Mouse (Mus musculus) ES-Bruce4 (cell line): Measurements from ENCODE around the gene Unc45a. TPM values are rescaled to one million over a fixed set of nuclear protein-coding genes. Genes with fewer than 3 reads are reported as not detected.

Source experiments
- H3K27ac ChIP-seq: 2 replicates; pipeline ENCODE4 v1.5.1; 2012; ENCODE audit warnings: low read length, inconsistent platforms; ENCODE audit not compliant: insufficient read depth
- H3K27me3 ChIP-seq: 2 replicates; pipeline ENCODE4 v1.6.1; 2012; ENCODE audit warnings: mild to moderate bottlenecking, low read length, inconsistent platforms; ENCODE audit not compliant: control insufficient read depth, poor library complexity, insufficient read depth, severe bottlenecking
- H3K36me3 ChIP-seq: 2 replicates; pipeline ENCODE4 v1.6.1; 2012; ENCODE audit warnings: inconsistent platforms, mild to moderate bottlenecking, low read length, moderate library complexity; ENCODE audit not compliant: control insufficient read depth, poor library complexity, insufficient read depth, severe bottlenecking
- H3K4me1 ChIP-seq: one replicate; pipeline ENCODE4 v1.8.1; 2011; ENCODE audit warnings: low read length; ENCODE audit not compliant: control insufficient read depth, insufficient read depth
- H3K4me3 ChIP-seq: 2 replicates; pipeline ENCODE4 v1.5.1; 2011; ENCODE audit warnings: low read depth, mild to moderate bottlenecking, low read length
- H3K9ac ChIP-seq: 2 replicates; pipeline ENCODE4 v1.6.1; 2012; ENCODE audit warnings: low read depth, mild to moderate bottlenecking, inconsistent platforms; ENCODE audit not compliant: poor library complexity, severe bottlenecking
- H3K9me3 ChIP-seq: replicated peaks from 2 replicates; pipeline ENCODE4 v1.6.1; 2012; ENCODE audit warnings: mild to moderate bottlenecking, low read length, inconsistent platforms; ENCODE audit not compliant: control insufficient read depth, poor library complexity, insufficient read depth, severe bottlenecking
- CTCF ChIP-seq: IDR thresholded peaks from one replicate; pipeline ENCODE4 v1.8.1; 2011; ENCODE audit warnings: low read depth, low read length
- EP300 ChIP-seq: IDR thresholded peaks from 2 replicates; pipeline ENCODE4 v1.6.1; 2011; ENCODE audit warnings: low read depth, low read length; ENCODE audit not compliant: insufficient read depth
- POLR2A ChIP-seq: IDR thresholded peaks from one replicate; pipeline ENCODE4 v1.8.1; 2011; ENCODE audit warnings: low read length; ENCODE audit not compliant: insufficient read depth
- polyA plus RNA-seq: library from polyadenylated mRNA; stranded (reverse); fragments of >200 nt; gene quantifications from 2 replicates; pipeline ENCODE4 v1.2.4, GENCODE M21; 2011; ENCODE audit warnings: low read depth; ENCODE audit not compliant: missing spikeins, insufficient read depth, insufficient read length

The Unc45a gene
- polyA plus RNA-seq, 1 experiment = 24.0 TPM

GRCm38 (mm10) chr7:80358039-80358438 lies 17.2 kb upstream of the Unc45a start:
- H3K4me3 ChIP-seq = no peak overlapping the region
- H3K9me3 ChIP-seq = no peaks in the 10 kb centered on the region
- H3K9ac ChIP-seq = no peak overlapping the region
- H3K27me3 ChIP-seq = no peaks in the 10 kb centered on the region
- H3K36me3 ChIP-seq = no peaks in the 10 kb centered on the region
- H3K4me1 ChIP-seq = no peaks in the 10 kb centered on the region
- H3K27ac ChIP-seq = no peak overlapping the region
- no peak for TF ChIP-seq POLR2A
- no peak for TF ChIP-seq CTCF
- TF ChIP-seq EP300 = no peak

- no peaks in the 10 kb centered on the region for H3K36me3 ChIP-seq
These were observed 16.4 kb upstream of the Unc45a start for GRCm38 (mm10) chr7:80357156-80357555.

GRCm38 (mm10) chr7:80356351-80356750 lies 15.5 kb upstream of the Unc45a start:
- H3K27ac ChIP-seq = no peak overlapping the region
- H3K4me3 ChIP-seq = no peak overlapping the region
- H3K9ac ChIP-seq = no peak overlapping the region
- H3K4me1 ChIP-seq = no peaks in the 10 kb centered on the region
- H3K36me3 ChIP-seq = no peaks in the 10 kb centered on the region
- H3K27me3 ChIP-seq = no peaks in the 10 kb centered on the region
- no peaks in the 10 kb centered on the region for H3K9me3 ChIP-seq
- TF ChIP-seq POLR2A (no peak), EP300 (no peak), CTCF (no peak)

More at GRCm38 (mm10) chr7:80357156-80357555, 16.4 kb upstream of the Unc45a start:
- Histone ChIP-seq H3K4me1 (no peaks in the 10 kb centered on the region), H3K9me3 (no peaks in the 10 kb centered on the region), H3K9ac (no peak overlapping the region), H3K27me3 (no peaks in the 10 kb centered on the region), H3K27ac (no peak overlapping the region), H3K4me3 (no peak overlapping the region)
- no peak for TF ChIP-seq EP300
- TF ChIP-seq POLR2A = no peak
- TF ChIP-seq CTCF = no peak

GRCm38 (mm10) chr7:80352920-80353319 lies 12.1 kb upstream of the Unc45a start:
- TF ChIP-seq EP300 = no peak
- no peak for TF ChIP-seq POLR2A
- TF ChIP-seq CTCF = no peak
- Histone ChIP-seq H3K4me1 (peaks cover 2% of the 10 kb centered on the region), H3K36me3 (no peaks in the 10 kb centered on the region), H3K9ac (no peak overlapping the region), H3K9me3 (no peaks in the 10 kb centered on the region), H3K27me3 (no peaks in the 10 kb centered on the region), H3K4me3 (no peak overlapping the region), H3K27ac (no peak overlapping the region)

DNA sequence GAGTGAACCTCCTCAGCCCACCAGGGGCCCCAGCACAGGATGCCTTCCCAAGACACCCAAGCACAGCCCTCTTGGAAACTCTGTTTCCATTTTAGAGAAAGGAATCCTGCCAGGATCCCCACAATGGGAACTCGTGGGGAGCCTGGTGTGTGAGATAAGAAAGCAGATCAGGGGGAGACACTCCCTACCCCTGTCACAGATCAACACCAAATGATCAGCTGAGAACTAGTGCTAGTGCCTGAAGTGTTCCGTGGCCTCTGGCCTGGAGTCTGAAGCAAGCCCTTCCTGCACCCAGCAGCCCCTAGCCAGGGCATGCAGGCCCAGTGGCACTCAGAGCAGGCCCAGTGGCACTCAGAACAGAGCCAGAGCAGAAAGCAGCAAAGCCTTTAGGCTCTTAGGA lies 10.0 kb upstream of the Unc45a start:
- Histone ChIP-seq H3K36me3 (no peaks in the 10 kb centered on the region), H3K9ac (no peak overlapping the region), H3K9me3 (no peaks in the 10 kb centered on the region), H3K4me3 (no peak overlapping the region), H3K4me1 (peaks cover 4% of the 10 kb centered on the region), H3K27ac (no peak overlapping the region), H3K27me3 (no peaks in the 10 kb centered on the region)
- TF ChIP-seq POLR2A (no peak), CTCF (no peak), EP300 (no peak)

DNA sequence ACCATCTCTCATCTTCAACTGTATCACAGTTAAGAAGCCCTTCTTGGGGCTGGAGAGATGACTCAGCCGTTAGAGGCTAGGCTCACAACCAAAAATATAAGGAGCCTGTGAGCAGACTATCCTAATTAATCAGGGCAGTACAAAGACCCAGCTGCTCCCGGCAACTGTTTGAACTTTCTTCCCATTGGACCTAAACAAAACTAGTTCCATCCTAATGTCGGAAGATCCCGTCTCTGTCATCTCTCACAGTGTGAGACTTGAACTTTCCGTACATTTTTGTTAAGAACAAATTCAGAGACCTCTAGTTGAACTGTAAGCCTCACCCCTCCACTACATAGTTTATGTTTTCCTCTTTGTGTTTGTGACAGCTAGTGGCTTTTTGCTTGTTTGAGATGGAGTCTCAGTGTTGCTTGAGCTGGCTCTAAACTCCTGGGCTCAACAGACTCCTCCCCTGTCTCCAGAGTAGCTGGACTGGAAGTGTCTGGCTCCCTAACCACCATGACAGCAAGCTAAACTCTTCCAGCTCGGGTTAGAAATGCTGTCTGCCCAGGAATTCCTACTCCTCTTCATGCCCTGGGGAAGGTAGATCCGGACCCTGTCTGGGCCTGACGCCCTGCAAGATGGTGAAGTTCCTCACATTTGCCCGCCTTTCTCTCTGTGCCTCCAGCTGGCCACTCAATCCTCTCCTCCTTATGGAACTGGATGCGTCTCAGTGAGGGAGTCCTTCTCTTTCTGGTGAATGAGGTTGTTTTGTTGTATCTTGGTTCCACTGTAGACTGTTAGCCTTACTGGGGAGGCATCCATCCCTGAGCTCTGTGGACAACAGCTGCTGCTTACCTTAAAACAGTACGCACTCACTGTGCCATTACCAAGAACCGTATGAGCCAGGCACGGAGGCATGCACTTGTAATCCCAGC lies 7.1 kb upstream of the Unc45a start:
- peaks cover 4% of the 10 kb centered on the region for H3K4me1 ChIP-seq
- H3K4me3 ChIP-seq = no peak overlapping the region
- H3K9me3 ChIP-seq = no peaks in the 10 kb centered on the region
- H3K27ac ChIP-seq = peak overlapping the region; percentile 5
- no peak overlapping the region for H3K9ac ChIP-seq
- H3K36me3 ChIP-seq = no peaks in the 10 kb centered on the region
- no peak for TF ChIP-seq CTCF
- TF ChIP-seq POLR2A = no peak
- no peak for TF ChIP-seq EP300
- no peaks in the 10 kb centered on the region for H3K27me3 ChIP-seq
